Mouse (Mus musculus): ENCODE measurements around the gene Atp2c2.
A peak's percentile ranks its signal among the peaks of the same experiment; 100 is the strongest.

The Atp2c2 gene

GRCm38 (mm10) chr8:119702965-119703364, 3.2 kb downstream of the Atp2c2 start:
- DNase-seq (ENCODE audit: low spot score in 2 of 2) = no peak

- DNase-seq (ENCODE audit: low spot score in 2 of 2) = no peak
Measured at GRCm38 (mm10) chr8:119707146-119707545, 7.3 kb downstream of the Atp2c2 start.

- DNase-seq (ENCODE audit: low spot score in 2 of 2) = no peak
Measured at GRCm38 (mm10) chr8:119708471-119708870, 8.7 kb downstream of the Atp2c2 start.

GRCm38 (mm10) chr8:119708878-119709702, 9.3 kb downstream of the Atp2c2 start:
- no peak for DNase-seq (ENCODE audit: low spot score in 2 of 2)

GRCm38 (mm10) chr8:119709703-119710093, 9.9 kb downstream of the Atp2c2 start:
- no peak for DNase-seq (ENCODE audit: low spot score in 2 of 2)

- DNase-seq (ENCODE audit: low spot score in 2 of 2) = no peak
Measured at GRCm38 (mm10) chr8:119712226-119712625, 12.4 kb downstream of the Atp2c2 start.

- no peak for DNase-seq (ENCODE audit: low spot score in 2 of 2)
Measured at GRCm38 (mm10) chr8:119713421-119713820, 13.6 kb downstream of the Atp2c2 start.

- no peak for DNase-seq (ENCODE audit: low spot score in 2 of 2)
Measured at GRCm38 (mm10) chr8:119715221-119715620, 15.4 kb downstream of the Atp2c2 start.

GRCm38 (mm10) chr8:119716730-119717299, 17.0 kb downstream of the Atp2c2 start:
- no peak for DNase-seq (ENCODE audit: low spot score in 2 of 2)

GRCm38 (mm10) chr8:119717765-119718164, 18.0 kb downstream of the Atp2c2 start:
- peak; percentile 21 to 63 for DNase-seq (ENCODE audit: low spot score in 2 of 2)

- no peak for DNase-seq (ENCODE audit: low spot score in 2 of 2)
Measured at GRCm38 (mm10) chr8:119719011-119719501, 19.2 kb downstream of the Atp2c2 start.

GRCm38 (mm10) chr8:119722348-119722747, 22.5 kb downstream of the Atp2c2 start:
- DNase-seq (ENCODE audit: low spot score in 2 of 2) = no peak

GRCm38 (mm10) chr8:119723676-119724075, 23.9 kb downstream of the Atp2c2 start:
- no peak for DNase-seq (ENCODE audit: low spot score in 2 of 2)

GRCm38 (mm10) chr8:119724596-119724995, 24.8 kb downstream of the Atp2c2 start:
- no peak for DNase-seq (ENCODE audit: low spot score in 2 of 2)

- DNase-seq (ENCODE audit: low spot score in 2 of 2) = no peak
Measured at GRCm38 (mm10) chr8:119727093-119727492, 27.3 kb downstream of the Atp2c2 start.

- no peak for DNase-seq (ENCODE audit: low spot score in 2 of 2)
Measured at GRCm38 (mm10) chr8:119728351-119728895, 28.6 kb downstream of the Atp2c2 start.

- DNase-seq (ENCODE audit: low spot score in 2 of 2) = no peak
Measured at GRCm38 (mm10) chr8:119732072-119732471, 32.3 kb downstream of the Atp2c2 start.

- DNase-seq (ENCODE audit: low spot score in 2 of 2) = no peak
Measured at GRCm38 (mm10) chr8:119736348-119736917, 36.6 kb downstream of the Atp2c2 start.

- DNase-seq (ENCODE audit: low spot score in 2 of 2) = no peak
Measured at GRCm38 (mm10) chr8:119737093-119737900, 37.5 kb downstream of the Atp2c2 start.

- DNase-seq (ENCODE audit: low spot score in 2 of 2) = no peak
Measured at GRCm38 (mm10) chr8:119738129-119738907, 38.5 kb downstream of the Atp2c2 start.

- DNase-seq (ENCODE audit: low spot score in 2 of 2) = no peak
Measured at GRCm38 (mm10) chr8:119740634-119741033, 40.8 kb downstream of the Atp2c2 start.

Measured in spleen, postnatal 10 days (tissue).